Mouse (Mus musculus) heart, postnatal 0 days (tissue): ENCODE data around the gene Psmd13. TPM values are rescaled to one million over a fixed set of nuclear protein-coding genes. Genes with fewer than 3 reads are reported as not detected.

Source experiments
- ATAC-seq: fragments of 200-750 bp; cut with Nextera tagmentation; 2 replicates; pipeline ENCODE4 v1.8.0; 2017; ENCODE audit warnings: low read depth, moderate number of reproducible peaks, moderate library complexity; ENCODE audit not compliant: insufficient read depth
- DNase-seq: peaks from one replicate; pipeline ENCODE4 v3.0.0-alpha.2; 2016; ENCODE audit warnings: low spot score
- H3K27ac ChIP-seq: fragments of 300-500 bp; sonication (generic); 2 replicates; pipeline ENCODE4 v1.5.1; 2014; ENCODE audit warnings: low read depth, mild to moderate bottlenecking
- H3K27me3 ChIP-seq: fragments of 300-500 bp; sonication (generic); 2 replicates; pipeline ENCODE4 v1.6.1; 2014; ENCODE audit warnings: low read length, mixed read lengths; ENCODE audit not compliant: control insufficient read depth, insufficient read depth
- H3K36me3 ChIP-seq: fragments of 300-500 bp; sonication (generic); replicated peaks from 2 replicates; pipeline ENCODE4 v1.6.1; 2014; ENCODE audit warnings: low read length, mixed read lengths; ENCODE audit not compliant: control insufficient read depth, insufficient read depth
- H3K4me1 ChIP-seq: fragments of 300-500 bp; sonication (generic); 2 replicates; pipeline ENCODE4 v1.6.1; 2014; ENCODE audit warnings: antibody characterized with exemption; ENCODE audit not compliant: control insufficient read depth, insufficient read depth
- H3K4me2 ChIP-seq: fragments of 300-500 bp; sonication (generic); 2 replicates; pipeline ENCODE4 v1.6.1; 2014; ENCODE audit warnings: low read depth, mild to moderate bottlenecking, low read length, moderate library complexity
- H3K4me3 ChIP-seq: fragments of 300-500 bp; sonication (generic); 2 replicates; pipeline ENCODE4 v1.5.1; 2014; ENCODE audit warnings: low read depth, low read length
- H3K9ac ChIP-seq: fragments of 300-500 bp; sonication (generic); replicated peaks from 2 replicates; pipeline ENCODE4 v1.6.1; 2014; ENCODE audit warnings: low read depth, low read length, mixed read lengths
- H3K9me3 ChIP-seq: fragments of 300-500 bp; sonication (generic); replicated peaks from 2 replicates; pipeline ENCODE4 v1.6.1; 2016; ENCODE audit warnings: low read length; ENCODE audit not compliant: control insufficient read depth
- CTCF ChIP-seq: IDR thresholded peaks from 2 replicates; pipeline ENCODE4 v1.5.1; 2016; ENCODE audit warnings: antibody characterized with exemption, control low read depth, low read depth
- EP300 ChIP-seq: IDR thresholded peaks from 2 replicates; pipeline ENCODE4 v1.6.1; 2016; ENCODE audit warnings: antibody characterized with exemption, low read depth
- WGBS: fragments of 180-500 bp; shearing (Covaris S2); extraction: QIAGEN DNeasy Blood & Tissue Kit; methylation state at CpG from one replicate; pipeline ENCODE4 v1.1.7; 2014; 5-methylcytosine and 5-hydroxymethylcytosine counted together
- polyA plus RNA-seq: library from polyadenylated mRNA; unstranded; fragments of >200 nt; fragmentation: Nextera tagmentation; extraction: Ambion mirVana; gene quantifications from 2 replicates; pipeline ENCODE4 v1.2.1, GENCODE M21; 2015
- total RNA-seq: library from RNA; depleted of rRNA; stranded (reverse); fragments of >200 nt; gene quantifications from 2 replicates; pipeline ENCODE4 v1.2.3, GENCODE M21; 2014; ENCODE audit warnings: low replicate concordance

Psmd13 gene
- total and polyA plus RNA-seq, 2 experiments from 2014 or later = 72.6 to 185 TPM

DNA sequence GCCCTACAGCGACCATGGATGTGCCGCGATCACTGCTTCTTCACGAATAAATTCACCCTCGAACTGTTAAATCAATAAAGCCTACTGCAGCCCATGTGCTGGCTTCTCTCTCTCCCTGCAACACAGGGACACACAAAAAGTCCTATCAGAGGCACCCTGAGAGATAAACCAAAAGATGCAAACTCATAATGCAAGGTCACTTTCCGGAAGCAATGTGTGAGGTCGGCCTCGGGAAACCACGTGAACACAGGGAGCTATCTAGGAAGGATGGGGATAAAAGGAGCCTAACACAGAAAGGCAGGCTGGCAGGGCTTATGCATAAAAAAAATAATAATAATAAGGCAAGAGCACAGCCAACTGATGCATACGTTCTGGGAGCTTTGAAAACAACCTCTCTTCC lies 35.1 kb upstream of the Psmd13 start:
- Histone ChIP-seq H3K4me3 (no peak overlapping the region), H3K36me3 (peaks cover 4% of the 10 kb centered on the region; the same call in 1 of the 2 replicates), H3K9ac (no peak overlapping the region), H3K4me1 (no peaks in the 10 kb centered on the region), H3K4me2 (no peak overlapping the region), H3K9me3 (no peaks in the 10 kb centered on the region), H3K27ac (no peak overlapping the region), H3K27me3 (peaks cover 10% of the 10 kb centered on the region; the same call in 1 of the 2 replicates)
- 80% methylated on average over 10 of the region's 10 CpGs for WGBS
- ATAC-seq = no peak
- no peak for DNase-seq
- TF ChIP-seq EP300 (no peak), CTCF (no peak)

DNA sequence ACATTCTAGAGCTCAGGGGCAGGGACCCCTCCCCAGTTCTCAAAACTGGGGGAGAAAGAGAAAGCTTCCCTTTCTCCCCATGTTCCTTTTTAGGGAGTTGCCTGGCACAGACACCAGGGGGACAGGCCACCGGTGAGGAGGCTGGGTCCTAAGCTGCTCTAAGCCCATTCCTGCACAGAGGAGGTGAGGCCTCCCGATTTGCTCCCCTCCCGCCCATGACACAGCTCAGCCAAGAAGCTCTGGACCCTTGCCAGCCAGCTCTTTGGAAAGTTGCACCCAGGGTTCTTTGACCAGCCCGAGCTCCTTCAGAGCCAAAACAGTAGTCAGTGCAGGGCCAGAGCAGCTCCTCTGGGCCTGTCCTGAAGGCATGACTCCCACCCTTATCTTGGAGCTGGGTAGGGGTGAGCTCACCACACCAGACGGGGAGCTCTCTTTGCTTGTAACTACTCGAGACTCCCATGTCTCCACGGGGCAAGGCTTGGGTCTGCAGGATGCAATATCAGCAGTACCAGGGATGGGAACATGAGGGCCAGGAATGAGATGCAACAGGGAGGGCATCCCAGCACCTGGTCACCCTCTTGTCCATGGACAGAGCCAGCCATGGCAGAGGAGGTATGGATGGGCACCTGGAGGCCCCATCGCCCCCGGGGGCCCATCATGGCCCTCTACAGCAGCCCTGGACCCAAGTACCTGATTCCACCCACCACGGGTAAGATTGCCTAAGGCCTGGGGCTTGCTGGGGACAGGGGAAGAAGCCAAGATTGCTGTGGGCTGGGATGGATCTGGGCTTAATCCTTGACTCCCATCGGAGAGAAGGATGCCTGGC lies 33.8 kb upstream of the Psmd13 start, which contains the start of gene Odf3:
Odf3 (plus strand) TSS at position 51 of the 826 bp plus-strand sequence.
- H3K9ac ChIP-seq = no peak within 1 kb of the TSS
- no peak for ATAC-seq
- 40% methylated on average over 11 of the region's 11 CpGs for WGBS
- H3K36me3 ChIP-seq = peaks cover 16% of the 10 kb centered on the region
- H3K4me3 ChIP-seq = no peak within 1 kb of the TSS
- H3K9me3 ChIP-seq = no peaks in the 10 kb centered on the region
- no peaks in the 10 kb centered on the region for H3K4me1 ChIP-seq
- DNase-seq = no peak
- no peak within 1 kb of the TSS for H3K27ac ChIP-seq
- no peak within 1 kb of the TSS for H3K4me2 ChIP-seq
- peaks cover 2% of the 10 kb centered on the region; the same call in 1 of the 2 replicates for H3K27me3 ChIP-seq
- no peak for TF ChIP-seq EP300
- TF ChIP-seq CTCF = no peak

DNA sequence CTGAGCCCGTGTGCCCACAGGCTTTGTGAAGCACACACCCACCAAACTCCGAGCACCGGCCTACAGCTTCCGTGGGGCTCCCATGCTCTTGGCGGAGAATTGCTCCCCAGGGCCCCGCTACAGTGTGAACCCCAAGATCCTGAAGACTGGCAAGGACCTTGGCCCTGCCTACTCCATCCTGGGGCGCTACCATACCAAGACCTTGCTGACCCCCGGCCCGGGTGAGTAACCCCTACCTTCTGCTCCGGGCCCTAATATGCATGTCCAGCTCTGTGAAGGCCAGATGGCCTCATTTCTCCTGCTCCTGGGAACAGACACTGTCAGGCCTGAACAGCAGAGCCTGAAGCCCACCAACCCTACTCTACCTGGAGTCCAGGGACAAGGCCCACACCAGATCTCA lies 33.2 kb upstream of the Psmd13 start:
- Histone ChIP-seq H3K9me3 (no peaks in the 10 kb centered on the region), H3K27me3 (no peaks in the 10 kb centered on the region), H3K9ac (no peak overlapping the region), H3K4me1 (no peaks in the 10 kb centered on the region), H3K4me2 (no peak overlapping the region), H3K36me3 (peaks cover 23% of the 10 kb centered on the region), H3K4me3 (no peak overlapping the region), H3K27ac (no peak overlapping the region)
- no peak for ATAC-seq
- DNase-seq = no peak
- no peak for TF ChIP-seq EP300
- 86% methylated on average over 9 of the region's 10 CpGs for WGBS

DNA sequence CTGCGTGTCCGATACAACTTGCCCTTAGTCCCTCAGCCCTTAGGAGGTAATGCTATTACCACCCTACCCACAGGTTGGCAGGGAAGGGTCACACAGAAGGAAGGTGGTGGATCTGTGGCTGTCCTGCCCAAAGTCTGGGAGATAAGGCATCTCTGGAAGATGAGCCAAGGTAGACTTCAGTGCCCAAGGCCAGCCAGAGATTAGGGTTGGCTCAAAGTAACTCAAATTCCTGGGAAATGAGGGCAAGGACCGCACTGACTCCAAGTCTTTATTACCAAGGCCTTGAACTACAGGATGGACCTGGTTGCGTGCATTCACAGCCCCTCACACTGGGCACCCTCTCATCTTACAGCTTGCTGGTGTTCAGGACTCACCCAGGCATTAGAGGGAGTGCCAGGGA lies 29.9 kb upstream of the Psmd13 start:
- no peak overlapping the region for H3K4me3 ChIP-seq
- H3K27me3 ChIP-seq = no peaks in the 10 kb centered on the region
- H3K4me1 ChIP-seq = peaks cover 7% of the 10 kb centered on the region
- no peak for TF ChIP-seq CTCF
- TF ChIP-seq EP300 = no peak
- peaks cover 37% of the 10 kb centered on the region for H3K36me3 ChIP-seq
- no peak overlapping the region for H3K9ac ChIP-seq
- DNase-seq (no peak), ATAC-seq (no peak)
- WGBS = 96% methylated on average over 4 of the region's 4 CpGs
- no peaks in the 10 kb centered on the region for H3K9me3 ChIP-seq
- no peak overlapping the region for H3K4me2 ChIP-seq
- no peak overlapping the region for H3K27ac ChIP-seq

DNA sequence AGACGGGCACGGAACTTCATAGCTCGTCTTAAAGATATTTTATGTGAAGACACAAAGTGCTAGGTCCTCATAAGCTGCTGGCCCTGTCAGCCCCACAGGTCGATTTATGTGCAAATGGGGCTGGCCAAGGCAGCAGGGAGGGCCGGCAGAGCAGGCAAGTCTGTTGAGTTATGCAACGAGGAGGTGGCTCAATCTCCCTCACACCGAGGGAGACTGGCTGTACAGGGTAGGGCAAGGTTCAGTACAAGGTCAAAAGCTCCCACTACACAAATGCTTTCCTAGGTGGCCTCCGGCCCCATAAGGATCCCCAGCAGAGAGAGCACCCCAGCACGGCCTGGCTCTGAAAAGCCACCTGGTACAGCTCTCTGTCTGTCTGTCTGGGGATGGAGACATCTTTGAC lies 28.4 kb upstream of the Psmd13 start:
- DNase-seq = no peak
- H3K36me3 ChIP-seq = peaks cover 37% of the 10 kb centered on the region
- no peaks in the 10 kb centered on the region for H3K9me3 ChIP-seq
- H3K4me2 ChIP-seq = no peak overlapping the region
- no peaks in the 10 kb centered on the region for H3K27me3 ChIP-seq
- H3K9ac ChIP-seq = no peak overlapping the region
- ATAC-seq = no peak
- peaks cover 17% of the 10 kb centered on the region for H3K4me1 ChIP-seq
- WGBS = 81% methylated on average over 9 of the region's 9 CpGs
- H3K27ac ChIP-seq = no peak overlapping the region
- no peak for TF ChIP-seq EP300
- no peak for TF ChIP-seq CTCF
- H3K4me3 ChIP-seq = no peak overlapping the region

DNA sequence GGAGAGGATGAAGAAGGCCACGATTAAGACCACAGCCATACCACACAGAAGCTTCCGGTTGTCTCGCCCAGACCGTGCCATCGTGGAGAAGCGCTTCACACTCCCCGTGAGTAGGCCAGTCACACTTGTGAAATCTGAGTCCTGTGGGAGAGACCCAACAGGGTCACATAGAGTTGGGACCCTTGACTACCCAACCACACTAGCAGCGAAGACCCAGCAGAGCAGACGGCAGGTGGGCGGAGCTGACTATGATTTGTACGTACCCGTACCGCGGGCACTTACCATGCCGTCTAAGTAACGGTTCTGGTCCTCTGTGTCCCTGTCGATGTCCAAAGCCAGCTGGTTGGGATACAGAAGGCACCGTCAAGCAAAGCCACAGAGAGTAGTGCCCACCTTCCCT lies 27.3 kb upstream of the Psmd13 start:
- Histone ChIP-seq H3K9me3 (no peaks in the 10 kb centered on the region), H3K36me3 (peaks cover 45% of the 10 kb centered on the region), H3K4me2 (no peak overlapping the region), H3K27ac (no peak overlapping the region), H3K4me1 (peaks cover 20% of the 10 kb centered on the region), H3K4me3 (no peak overlapping the region), H3K9ac (no peak overlapping the region), H3K27me3 (no peaks in the 10 kb centered on the region)
- WGBS = 92% methylated on average over 18 of the region's 18 CpGs
- TF ChIP-seq CTCF (no peak), EP300 (no peak)
- DNase-seq (no peak), ATAC-seq (no peak)
